21 mouse cellular contexts compared by ENCODE assay signal in the genomic region with DNA sequence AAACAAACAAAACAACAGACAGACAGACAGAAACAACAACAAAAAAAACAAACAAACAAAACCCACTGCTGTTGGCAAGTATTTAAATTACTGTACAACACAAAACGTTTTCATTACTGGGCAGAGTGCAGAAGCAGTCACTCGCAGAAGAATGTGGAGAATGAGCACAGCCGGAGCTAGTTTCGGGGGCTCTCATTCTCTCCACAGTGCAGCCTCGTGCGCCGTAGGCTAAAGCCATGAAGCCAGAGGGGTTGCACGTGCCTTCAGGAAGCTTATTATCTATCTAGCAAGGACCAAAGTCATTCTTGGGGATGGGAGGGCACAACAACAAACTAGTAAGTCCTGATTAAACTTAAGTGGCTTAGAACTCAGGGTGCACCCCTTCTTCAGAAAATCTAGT.
DNase-seq lines count a peak whose midpoint lies in the region; TF ChIP-seq lines count a peak whose summit lies in the region.
"Had no signal": no experiment of that assay in that cellular context is flagged by ENCODE, and none has a peak within 500 bp of the region (broad histone marks: within the 10 kb centered on the region; RNA-seq: fewer than 3 reads in every experiment).

No protein-coding gene starts in this region.

- H3K27ac ChIP-seq in cerebellum, adult 2 months (ENCODE audit: insufficient read depth, low read length): no peak overlapping the region
- H3K27ac ChIP-seq: embryonic facial prominence, embryonic 12.5 days; hindbrain, embryonic 12.5 days; layer of hippocampus, adult 2 months; liver, embryonic 15.5 days; lung, embryonic 15.5 days; midbrain, embryonic 13.5 days had no signal

- H3K27me3 ChIP-seq in cerebellum, adult 2 months (ENCODE audit: control insufficient read depth, insufficient read depth, low read length): no peaks in the 10 kb centered on the region
- H3K27me3 ChIP-seq: hindbrain, embryonic 12.5 days; liver, embryonic 15.5 days; lung, embryonic 15.5 days had no signal

- peak; percentile 72 for DNase-seq in heart, adult 11 months
- no peak for DNase-seq in heart, adult 9 months (ENCODE audit: low spot score in 2 of 2)
- DNase-seq in kidney, postnatal 10 days: peak; percentile 33
- DNase-seq in kidney, postnatal 25 days: no peak
- peak; percentile 58 for DNase-seq in forelimb bud, embryonic 11.5 days (ENCODE audit: low read depth, low spot score)
- DNase-seq in mesoderm, embryonic 11.5 days (ENCODE audit: low read depth, low spot score): peak; percentile 49
- no peak for DNase-seq in cerebellum, adult 2 months
- DNase-seq: adrenal gland, postnatal 14 days; cerebellum, adult 11 months; cerebellum, adult 9-11 months; gastrocnemius, postnatal 14 days; heart, postnatal 36 days; kidney, postnatal 14 days; thymus, postnatal 4 days had no signal

- H3K4me3 ChIP-seq in cerebellum, adult 2 months (replicated peaks; ENCODE audit: insufficient read depth, low read depth, low read length): no peak overlapping the region
- H3K4me3 ChIP-seq: embryonic facial prominence, embryonic 12.5 days; erythroblast, embryonic 14.5 days; hindbrain, embryonic 12.5 days; layer of hippocampus, adult 2 months; liver, embryonic 15.5 days; lung, embryonic 15.5 days; midbrain, embryonic 13.5 days had no signal

- TF ChIP-seq POLR2A in cerebellum, adult 2 months (IDR thresholded peaks at IDR 0.05; ENCODE audit: borderline replicate concordance, insufficient read depth, low read length): no peak

- WGBS in cerebellum, adult 2 months: 56% methylated on average over 8 of the region's 8 CpGs

- TF ChIP-seq CTCF in cerebellum, adult 2 months (IDR thresholded peaks at IDR 0.05; ENCODE audit: borderline replicate concordance, insufficient read depth, low read depth, low read length): no peak

- H3K4me1 ChIP-seq in cerebellum, adult 2 months (ENCODE audit: control insufficient read depth, insufficient read depth, low read length): no peaks in the 10 kb centered on the region
- H3K4me1 ChIP-seq: embryonic facial prominence, embryonic 12.5 days; hindbrain, embryonic 12.5 days; lung, embryonic 15.5 days had no signal

Comparison
In these comparisons a context has a peak if more than half of its experiments do, and no peak if none do; other contexts are left out.
1. DNase-seq: peak in heart, adult 11 months (single experiment), kidney, postnatal 10 days (single experiment), forelimb bud, embryonic 11.5 days (single experiment) and mesoderm, embryonic 11.5 days (single experiment); none in heart, adult 9 months (0 of 2), kidney, postnatal 25 days (0 of 2) and cerebellum, adult 2 months (0 of 2).